Mouse (Mus musculus) liver, embryonic 14.5 days (tissue): ENCODE data around the gene St8sia1.

Source experiments
- CTCF ChIP-seq: IDR thresholded peaks from 2 replicates; pipeline ENCODE4 v1.5.1; 2016; ENCODE audit warnings: antibody characterized with exemption, low read depth, control low read depth
- EP300 ChIP-seq: IDR thresholded peaks from 2 replicates; pipeline ENCODE4 v1.6.1; 2016; ENCODE audit warnings: antibody characterized with exemption, low read depth

- no peak for TF ChIP-seq CTCF
- no peak for TF ChIP-seq EP300
Observed at GRCm38 (mm10) chr6:142941596-142942381, 22.5 kb downstream of the St8sia1 start.
